Mouse (Mus musculus) brown adipose tissue, adult 24 weeks (tissue): ENCODE results near the gene Hes6. TPM values are rescaled to one million over a fixed set of nuclear protein-coding genes. Genes with fewer than 3 reads are reported as not detected.
A peak's percentile ranks its signal among the peaks of the same experiment; 100 is the strongest.

Source experiments
- H3K27ac ChIP-seq: fragments of 200-500 bp; replicated peaks from 2 replicates; pipeline ENCODE4 v1.5.1; 2012; ENCODE audit warnings: low read depth, mild to moderate bottlenecking, low read length
- H3K4me1 ChIP-seq: fragments of 200-500 bp; 2 replicates; pipeline ENCODE4 v1.6.1; 2012; ENCODE audit warnings: low read length, mixed read lengths; ENCODE audit not compliant: control insufficient read depth, insufficient read depth, insufficient read length
- H3K4me3 ChIP-seq: fragments of 200-500 bp; 2 replicates; pipeline ENCODE4 v1.5.1; 2012; ENCODE audit warnings: low read depth, mild to moderate bottlenecking, low read length, moderate library complexity; ENCODE audit not compliant: insufficient read depth
- polyA plus RNA-seq: library from polyadenylated mRNA; stranded (reverse); fragments of >200 nt; gene quantifications from 2 replicates; pipeline ENCODE4 v1.2.4, GENCODE M21; 2012; ENCODE audit not compliant: missing spikeins, insufficient read depth, insufficient read length

The Hes6 gene
- 7.8 and 10.9 TPM in 2 replicates for polyA plus RNA-seq

- Histone ChIP-seq H3K27ac (peak within 1 kb of the TSS; percentile 78), H3K4me3 (peak within 1 kb of the TSS; percentile 86), H3K4me1 (no peaks in the 10 kb centered on the region)
Observed at GRCm38 (mm10) chr1:91413898-91414594, at the start of gene Hes6. Hes6 (minus strand) TSS chr1:91414038.

GRCm38 (mm10) chr1:91463336-91463995 lies 49.6 kb upstream of the Hes6 start:
- no peaks in the 10 kb centered on the region for H3K4me1 ChIP-seq
- no peak overlapping the region for H3K27ac ChIP-seq
- no peak overlapping the region for H3K4me3 ChIP-seq

- Histone ChIP-seq H3K4me3 (no peak overlapping the region), H3K4me1 (peaks cover 20% of the 10 kb centered on the region), H3K27ac (no peak overlapping the region)
Observed at GRCm38 (mm10) chr1:91460564-91460963, 46.7 kb upstream of the Hes6 start.

- no peak overlapping the region for H3K4me3 ChIP-seq
Observed at GRCm38 (mm10) chr1:91460069-91460468, 46.2 kb upstream of the Hes6 start.

GRCm38 (mm10) chr1:91459059-91459809 lies 45.4 kb upstream of the Hes6 start, which contains the start of gene Per2:
Per2 (minus strand) TSS chr1:91459324.
- Histone ChIP-seq H3K4me1 (peaks cover 24% of the 10 kb centered on the region), H3K4me3 (peak within 1 kb of the TSS; percentile 72)

More at GRCm38 (mm10) chr1:91460069-91460468, 46.2 kb upstream of the Hes6 start:
- peaks cover 24% of the 10 kb centered on the region for H3K4me1 ChIP-seq
- no peak overlapping the region for H3K27ac ChIP-seq

GRCm38 (mm10) chr1:91458223-91458861 lies 44.5 kb upstream of the Hes6 start:
- Histone ChIP-seq H3K4me1 (peaks cover 24% of the 10 kb centered on the region), H3K4me3 (peak overlapping the region; percentile 72), H3K27ac (peak overlapping the region; percentile 90)

More at GRCm38 (mm10) chr1:91459059-91459809, 45.4 kb upstream of the Hes6 start, which contains the start of gene Per2:
- peak within 1 kb of the TSS; percentile 90 for H3K27ac ChIP-seq

- Histone ChIP-seq H3K27ac (peak overlapping the region; percentile 90), H3K4me3 (peak overlapping the region; percentile 72; the same call in 1 of the 2 replicates), H3K4me1 (peaks cover 24% of the 10 kb centered on the region)
Observed at GRCm38 (mm10) chr1:91457698-91458097, 43.9 kb upstream of the Hes6 start.

- H3K4me3 ChIP-seq: no peak overlapping the region
- H3K4me1 ChIP-seq: peaks cover 24% of the 10 kb centered on the region
- peak overlapping the region; percentile 90 for H3K27ac ChIP-seq
Observed at GRCm38 (mm10) chr1:91457116-91457515, 43.3 kb upstream of the Hes6 start.

GRCm38 (mm10) chr1:91456301-91456801 lies 42.5 kb upstream of the Hes6 start:
- Histone ChIP-seq H3K27ac (peak overlapping the region; percentile 93), H3K4me3 (peak overlapping the region; percentile 11; the same call in 1 of the 2 replicates), H3K4me1 (peaks cover 24% of the 10 kb centered on the region)

- Histone ChIP-seq H3K4me3 (0 out of 2 replicates have a peak overlapping the region, but pooled peaks have one; percentile 11), H3K27ac (peak overlapping the region; percentile 93), H3K4me1 (peaks cover 24% of the 10 kb centered on the region)
Observed at GRCm38 (mm10) chr1:91455661-91456161, 41.9 kb upstream of the Hes6 start.

- H3K4me1 ChIP-seq: peaks cover 24% of the 10 kb centered on the region
- no peak overlapping the region for H3K4me3 ChIP-seq
- H3K27ac ChIP-seq: peak overlapping the region; percentile 93; the same call in 1 of the 2 replicates
Observed at GRCm38 (mm10) chr1:91454927-91455326, 41.1 kb upstream of the Hes6 start.

- H3K4me3 ChIP-seq: no peak overlapping the region
- H3K4me1 ChIP-seq: peaks cover 24% of the 10 kb centered on the region
- no peak overlapping the region for H3K27ac ChIP-seq
Observed at GRCm38 (mm10) chr1:91454366-91454765, 40.5 kb upstream of the Hes6 start.

GRCm38 (mm10) chr1:91453932-91454331 lies 40.1 kb upstream of the Hes6 start:
- Histone ChIP-seq H3K27ac (no peak overlapping the region), H3K4me3 (no peak overlapping the region), H3K4me1 (peaks cover 24% of the 10 kb centered on the region)

- Histone ChIP-seq H3K4me3 (no peak overlapping the region), H3K27ac (no peak overlapping the region), H3K4me1 (peaks cover 15% of the 10 kb centered on the region)
Observed at GRCm38 (mm10) chr1:91451547-91452084, 37.8 kb upstream of the Hes6 start.
